Mouse (Mus musculus): ENCODE measurements at regions not wholly inside any gene's neighbourhood (a gene's known extent, or its start where the extent isn't known, plus 50 kb on each side); places are given as distances from the start of the nearest gene placed in this dataset.

DNA sequence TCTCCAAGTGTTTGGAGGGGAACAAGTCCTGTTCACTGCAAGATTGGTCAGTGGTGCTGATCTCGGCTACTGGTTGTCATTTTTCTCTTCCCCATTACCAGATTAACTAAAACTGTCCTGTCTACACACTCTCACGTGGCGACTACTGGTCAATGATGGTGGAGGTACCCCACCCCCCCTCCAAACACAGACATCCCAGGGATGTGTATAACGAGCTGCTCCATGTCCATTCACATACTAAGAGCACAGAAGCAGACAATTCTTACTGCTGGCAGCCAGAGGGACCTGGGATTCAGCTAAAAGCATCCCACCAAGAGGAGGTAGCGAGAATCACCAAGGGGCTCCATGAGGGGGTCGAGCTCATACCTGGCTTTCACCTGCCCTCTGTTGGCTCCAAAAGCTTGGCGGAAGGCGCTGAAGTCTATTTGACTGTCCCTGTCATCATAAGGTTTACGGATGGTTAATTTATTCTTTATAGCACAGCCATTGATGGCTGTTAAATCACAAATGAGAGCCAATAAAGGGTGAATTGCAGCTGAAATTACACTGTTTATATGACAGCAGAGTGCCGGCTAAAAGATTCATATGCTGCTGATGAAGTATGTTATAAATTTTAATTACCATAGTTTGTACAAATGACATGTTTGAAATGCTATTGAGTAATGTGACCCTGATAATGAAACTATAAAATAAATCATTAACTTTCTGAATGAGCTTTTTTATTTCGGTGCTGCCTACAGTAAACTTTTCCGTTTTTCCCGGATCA lies 320.6 kb upstream of the Zfp703 start:
- no peak overlapping the region for H3K27ac ChIP-seq
- no peak for DNase-seq (ENCODE audit: extremely low spot score in 1 of 2, low spot score in 2 of 2)
- no peak for TF ChIP-seq CTCF (IDR thresholded peaks at IDR 0.05)
- intact Hi-C loops (cut with DNase I): no loop called here
- no peak overlapping the region for H3K4me3 ChIP-seq

DNA sequence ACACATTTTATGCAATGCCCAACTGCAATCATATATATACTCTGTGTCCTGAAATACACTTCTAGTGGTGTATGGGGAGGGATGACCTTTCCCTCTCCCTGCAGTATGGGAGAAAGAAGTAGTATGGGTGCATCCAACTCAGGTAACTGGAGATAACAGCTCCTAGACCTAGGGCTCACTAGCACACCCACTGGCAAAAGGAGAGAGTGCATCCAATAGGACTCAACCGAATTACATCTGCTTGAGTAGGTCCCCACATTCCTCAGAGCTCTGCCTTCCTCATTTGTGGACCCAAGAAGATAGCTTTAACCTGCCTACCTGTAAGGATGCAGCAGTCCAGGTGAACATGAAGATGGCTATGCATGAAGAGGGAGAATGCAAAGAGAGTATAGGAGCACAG lies 317.7 kb upstream of the Zfp703 start:
- DNase-seq (ENCODE audit: extremely low spot score in 1 of 2, low spot score in 2 of 2): no peak
- H3K27ac ChIP-seq: no peak overlapping the region
- intact Hi-C loops (cut with DNase I): no loop called here
- peak; percentile 42 for TF ChIP-seq CTCF (IDR thresholded peaks at IDR 0.05)
- H3K4me3 ChIP-seq: no peak overlapping the region

DNA sequence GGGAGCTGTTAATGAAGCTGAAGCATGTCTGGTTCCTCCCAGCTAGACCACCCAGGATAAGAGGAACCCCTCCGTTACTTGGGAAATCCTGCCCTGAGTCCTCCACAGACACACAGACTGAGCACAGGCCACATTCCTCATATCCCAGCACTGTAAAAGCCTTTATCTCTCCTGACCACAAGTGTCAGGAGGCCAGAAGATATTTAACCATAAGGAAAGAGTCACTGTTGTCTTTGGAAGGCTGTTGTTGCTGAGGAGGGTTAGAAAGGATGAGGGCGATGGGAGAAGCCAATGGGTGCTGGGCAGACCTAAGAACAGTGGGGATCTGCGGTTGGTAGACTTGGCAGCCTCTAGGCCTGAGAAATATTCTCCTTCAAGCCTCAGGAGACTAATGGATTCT lies 307.6 kb upstream of the Zfp703 start:
- H3K4me3 ChIP-seq: no peak overlapping the region
- no peak for DNase-seq (ENCODE audit: extremely low spot score in 1 of 2, low spot score in 2 of 2)
- intact Hi-C loops (cut with DNase I): no loop called here
- TF ChIP-seq CTCF (IDR thresholded peaks at IDR 0.05): no peak
- H3K27ac ChIP-seq: no peak overlapping the region

GRCm38 (mm10) chr8:26672486-26673395 lies 304.4 kb upstream of the Zfp703 start:
- no peak overlapping the region for H3K4me3 ChIP-seq
- no peak overlapping the region for H3K27ac ChIP-seq
- DNase-seq (ENCODE audit: extremely low spot score in 1 of 2, low spot score in 2 of 2): no peak
- no peak for TF ChIP-seq CTCF (IDR thresholded peaks at IDR 0.05)
- intact Hi-C loops (cut with DNase I): no loop called here

DNA sequence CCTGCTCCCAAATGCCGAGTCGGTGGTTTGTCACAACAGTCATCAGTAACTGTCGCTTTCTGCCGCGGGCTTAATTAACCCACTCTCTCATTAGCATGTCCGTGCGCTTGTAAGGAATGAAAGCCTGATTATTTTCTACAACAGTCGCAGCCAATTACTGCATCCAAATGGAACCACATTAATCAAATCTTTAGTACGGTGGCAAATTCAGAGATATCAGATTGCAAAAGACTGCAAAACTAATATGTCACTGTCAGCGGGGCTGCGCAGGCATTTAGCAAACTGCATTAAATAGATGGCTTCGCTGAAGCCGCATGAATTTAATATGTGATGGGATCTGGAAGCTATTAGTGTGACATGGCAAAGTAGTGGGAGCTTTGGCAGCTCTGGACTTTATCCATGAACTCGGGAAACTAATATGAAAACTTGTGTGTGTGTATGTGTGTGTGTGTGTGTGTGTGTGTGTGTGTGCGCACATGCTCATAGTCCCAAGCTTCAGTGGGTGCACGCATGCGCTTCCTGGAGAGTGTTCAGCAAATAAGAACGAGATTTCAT lies 299.5 kb upstream of the Zfp703 start:
- no peak for TF ChIP-seq CTCF (IDR thresholded peaks at IDR 0.05)
- Histone ChIP-seq H3K4me3 (no peak overlapping the region; the same call in 1 of the 2 replicates), H3K27ac (no peak overlapping the region)
- DNase-seq (ENCODE audit: extremely low spot score in 1 of 2, low spot score in 2 of 2): no peak
- intact Hi-C loops (cut with DNase I): no loop called here

DNA sequence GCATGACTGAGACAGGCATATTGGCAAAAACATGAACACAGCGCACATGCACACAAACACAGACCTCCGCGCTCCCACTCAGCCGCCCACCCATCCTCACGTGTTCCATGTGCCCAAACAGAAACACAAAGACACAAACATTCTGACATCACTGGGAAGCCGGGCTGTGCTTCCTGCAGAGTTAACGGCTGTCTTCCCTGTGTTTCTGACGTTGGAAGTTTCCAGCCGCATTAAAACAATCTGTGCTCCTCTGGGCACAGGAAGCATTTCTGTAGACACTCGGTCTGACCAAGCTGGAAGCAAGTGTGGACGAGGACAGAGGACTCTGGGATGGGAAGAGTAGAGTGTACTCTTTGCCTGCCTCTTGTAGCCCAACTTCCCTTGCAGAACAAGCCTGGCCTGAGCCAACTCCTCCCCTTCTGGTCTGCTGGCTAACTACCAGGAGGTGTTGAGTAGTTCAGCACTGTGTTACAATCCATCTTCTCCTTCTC lies 296.2 kb upstream of the Zfp703 start:
- Histone ChIP-seq H3K27ac (no peak overlapping the region), H3K4me3 (no peak overlapping the region)
- TF ChIP-seq CTCF (IDR thresholded peaks at IDR 0.05): no peak
- DNase-seq (ENCODE audit: extremely low spot score in 1 of 2, low spot score in 2 of 2): peak; percentile 27 to 48
- intact Hi-C loops (cut with DNase I): no loop called here

GRCm38 (mm10) chr8:26687146-26687545 lies 290.0 kb upstream of the Zfp703 start:
- peak; percentile 74 for TF ChIP-seq CTCF (IDR thresholded peaks at IDR 0.05)
- intact Hi-C loops (cut with DNase I): loop anchor here (2.0 kb wide), 1 partner anchor 294 kb away; no protein-coding TSS in a partner anchor
- DNase-seq (ENCODE audit: extremely low spot score in 1 of 2, low spot score in 2 of 2): peak; percentile 17 to 54
- H3K4me3 ChIP-seq: no peak overlapping the region
- no peak overlapping the region for H3K27ac ChIP-seq

DNA sequence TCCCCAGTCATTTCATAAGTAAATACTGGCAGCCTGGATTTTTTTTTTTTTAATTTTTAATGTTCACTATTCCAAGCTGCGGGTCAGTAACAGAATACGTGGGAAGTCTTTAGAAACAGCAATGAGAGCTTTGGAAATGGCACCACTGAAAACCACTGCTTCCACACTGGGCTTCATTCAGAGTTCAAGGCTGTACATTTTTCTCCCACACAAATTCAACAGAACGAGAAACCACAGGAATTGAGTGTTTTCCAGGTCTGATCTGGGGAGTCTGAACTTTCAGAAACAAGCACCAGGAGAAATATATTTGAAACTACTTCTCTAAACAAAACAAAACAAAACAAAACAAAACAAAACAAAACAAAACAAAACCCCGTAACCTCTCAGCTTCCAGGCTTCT lies 289.1 kb upstream of the Zfp703 start:
- TF ChIP-seq CTCF (IDR thresholded peaks at IDR 0.05): no peak
- Histone ChIP-seq H3K27ac (no peak overlapping the region), H3K4me3 (no peak overlapping the region)
- intact Hi-C loops (cut with DNase I): no loop called here
- no peak for DNase-seq (ENCODE audit: extremely low spot score in 1 of 2, low spot score in 2 of 2)

GRCm38 (mm10) chr8:26688745-26689478 lies 288.2 kb upstream of the Zfp703 start:
- peak; percentile 2 for TF ChIP-seq CTCF (IDR thresholded peaks at IDR 0.05)
- H3K4me3 ChIP-seq: no peak overlapping the region
- DNase-seq (ENCODE audit: extremely low spot score in 1 of 2, low spot score in 2 of 2): no peak
- intact Hi-C loops (cut with DNase I): no loop called here
- H3K27ac ChIP-seq: no peak overlapping the region

GRCm38 (mm10) chr8:26689479-26690177 lies 287.5 kb upstream of the Zfp703 start:
- intact Hi-C loops (cut with DNase I): no loop called here
- no peak for DNase-seq (ENCODE audit: extremely low spot score in 1 of 2, low spot score in 2 of 2)
- Histone ChIP-seq H3K27ac (no peak overlapping the region), H3K4me3 (no peak overlapping the region)
- TF ChIP-seq CTCF (IDR thresholded peaks at IDR 0.05): no peak

Data from left cerebral cortex, adult 2 months (tissue).